Mouse (Mus musculus): ENCODE data around the gene Ube2g1. TPM values are rescaled to one million over a fixed set of nuclear protein-coding genes. Genes with fewer than 3 reads are reported as not detected.

The Ube2g1 gene
- polyA plus RNA-seq, 1 experiment from 2014 or later: 78.6 TPM

- 3% methylated on average over 18 of the region's 18 CpGs for WGBS
- Histone ChIP-seq H3K4me2 (ENCODE audit: low read length) (peak overlapping the region; percentile 54), H3K9ac (ENCODE audit: low read depth, low read length) (peak overlapping the region; percentile 37; the same call in 1 of the 2 replicates), H3K4me1 (ENCODE audit: control insufficient read depth, insufficient read depth, low read length) (no peaks in the 10 kb centered on the region), H3K36me3 (ENCODE audit: control insufficient read depth, insufficient read depth, low read length) (no peaks in the 10 kb centered on the region), H3K27me3 (ENCODE audit: control insufficient read depth, insufficient read depth, low read depth, low read length) (no peaks in the 10 kb centered on the region), H3K4me3 (ENCODE audit: low read depth, low read length) (peak overlapping the region; percentile 21), H3K9me3 (replicated peaks; ENCODE audit: control insufficient read depth, low read length, poor library complexity, severe bottlenecking) (no peaks in the 10 kb centered on the region), H3K27ac (ENCODE audit: low read length) (no peak overlapping the region)
- peak; percentile 89 for ATAC-seq
Observed at GRCm38 (mm10) chr11:72570319-72570979, 36.6 kb upstream of the Ube2g1 start.

GRCm38 (mm10) chr11:72573819-72574218 is 33.3 kb upstream of the Ube2g1 start:
- no peak overlapping the region for H3K4me2 ChIP-seq (ENCODE audit: low read length)
- no peak overlapping the region for H3K27ac ChIP-seq (ENCODE audit: low read length)
- WGBS: 90% methylated on average over 1 of the region's 1 CpGs
- no peak overlapping the region for H3K4me3 ChIP-seq (ENCODE audit: low read depth, low read length)
- peaks cover 2% of the 10 kb centered on the region; the same call in 1 of the 2 replicates for H3K4me1 ChIP-seq (ENCODE audit: control insufficient read depth, insufficient read depth, low read length)
- H3K36me3 ChIP-seq (ENCODE audit: control insufficient read depth, insufficient read depth, low read length): no peaks in the 10 kb centered on the region
- no peak for ATAC-seq
- no peak overlapping the region for H3K9ac ChIP-seq (ENCODE audit: low read depth, low read length)
- no peaks in the 10 kb centered on the region for H3K27me3 ChIP-seq (ENCODE audit: control insufficient read depth, insufficient read depth, low read depth, low read length)
- no peaks in the 10 kb centered on the region for H3K9me3 ChIP-seq (replicated peaks; ENCODE audit: control insufficient read depth, low read length, poor library complexity, severe bottlenecking)

GRCm38 (mm10) chr11:72576111-72576465 is 31.0 kb upstream of the Ube2g1 start:
- Histone ChIP-seq H3K36me3 (ENCODE audit: control insufficient read depth, insufficient read depth, low read length) (no peaks in the 10 kb centered on the region), H3K4me3 (ENCODE audit: low read depth, low read length) (no peak overlapping the region), H3K4me2 (ENCODE audit: low read length) (peak overlapping the region; percentile 64), H3K27ac (ENCODE audit: low read length) (no peak overlapping the region), H3K9ac (ENCODE audit: low read depth, low read length) (no peak overlapping the region), H3K4me1 (ENCODE audit: control insufficient read depth, insufficient read depth, low read length) (peaks cover 2% of the 10 kb centered on the region; the same call in 1 of the 2 replicates), H3K9me3 (replicated peaks; ENCODE audit: control insufficient read depth, low read length, poor library complexity, severe bottlenecking) (no peaks in the 10 kb centered on the region), H3K27me3 (ENCODE audit: control insufficient read depth, insufficient read depth, low read depth, low read length) (no peaks in the 10 kb centered on the region)
- 22% methylated on average over 7 of the region's 7 CpGs for WGBS
- ATAC-seq: no peak

GRCm38 (mm10) chr11:72576466-72577351 is 30.4 kb upstream of the Ube2g1 start:
- no peak for ATAC-seq
- Histone ChIP-seq H3K36me3 (ENCODE audit: control insufficient read depth, insufficient read depth, low read length) (no peaks in the 10 kb centered on the region), H3K27ac (ENCODE audit: low read length) (0 out of 2 replicates have a peak overlapping the region, but pooled peaks have one; percentile 2), H3K4me3 (ENCODE audit: low read depth, low read length) (peak overlapping the region; percentile 29), H3K9me3 (replicated peaks; ENCODE audit: control insufficient read depth, low read length, poor library complexity, severe bottlenecking) (no peaks in the 10 kb centered on the region), H3K4me1 (ENCODE audit: control insufficient read depth, insufficient read depth, low read length) (peaks cover 2% of the 10 kb centered on the region; the same call in 1 of the 2 replicates), H3K9ac (ENCODE audit: low read depth, low read length) (peak overlapping the region; percentile 49), H3K4me2 (ENCODE audit: low read length) (peak overlapping the region; percentile 64), H3K27me3 (ENCODE audit: control insufficient read depth, insufficient read depth, low read depth, low read length) (no peaks in the 10 kb centered on the region)
- WGBS: 2% methylated on average over 24 of the region's 24 CpGs

- WGBS: 81% methylated on average over 4 of the region's 4 CpGs
- ATAC-seq: no peak
- no peak overlapping the region for H3K27ac ChIP-seq (ENCODE audit: low read length)
Observed at GRCm38 (mm10) chr11:72578471-72578870, 28.6 kb upstream of the Ube2g1 start.

GRCm38 (mm10) chr11:72581609-72582447 is 25.3 kb upstream of the Ube2g1 start:
- Histone ChIP-seq H3K4me1 (ENCODE audit: control insufficient read depth, insufficient read depth, low read length) (no peaks in the 10 kb centered on the region), H3K9ac (ENCODE audit: low read depth, low read length) (no peak overlapping the region), H3K27me3 (ENCODE audit: control insufficient read depth, insufficient read depth, low read depth, low read length) (no peaks in the 10 kb centered on the region), H3K27ac (ENCODE audit: low read length) (no peak overlapping the region), H3K36me3 (ENCODE audit: control insufficient read depth, insufficient read depth, low read length) (no peaks in the 10 kb centered on the region), H3K4me3 (ENCODE audit: low read depth, low read length) (no peak overlapping the region), H3K9me3 (replicated peaks; ENCODE audit: control insufficient read depth, low read length, poor library complexity, severe bottlenecking) (no peaks in the 10 kb centered on the region), H3K4me2 (ENCODE audit: low read length) (no peak overlapping the region)
- 77% methylated on average over 8 of the region's 8 CpGs for WGBS
- no peak for ATAC-seq

More at GRCm38 (mm10) chr11:72578471-72578870, 28.6 kb upstream of the Ube2g1 start:
- Histone ChIP-seq H3K27me3 (ENCODE audit: control insufficient read depth, insufficient read depth, low read depth, low read length) (no peaks in the 10 kb centered on the region), H3K4me2 (ENCODE audit: low read length) (no peak overlapping the region), H3K36me3 (ENCODE audit: control insufficient read depth, insufficient read depth, low read length) (no peaks in the 10 kb centered on the region), H3K4me1 (ENCODE audit: control insufficient read depth, insufficient read depth, low read length) (peaks cover 2% of the 10 kb centered on the region; the same call in 1 of the 2 replicates), H3K9me3 (replicated peaks; ENCODE audit: control insufficient read depth, low read length, poor library complexity, severe bottlenecking) (no peaks in the 10 kb centered on the region), H3K4me3 (ENCODE audit: low read depth, low read length) (no peak overlapping the region), H3K9ac (ENCODE audit: low read depth, low read length) (no peak overlapping the region)

- Histone ChIP-seq H3K4me1 (ENCODE audit: control insufficient read depth, insufficient read depth, low read length) (no peaks in the 10 kb centered on the region), H3K9ac (ENCODE audit: low read depth, low read length) (no peak overlapping the region), H3K4me3 (ENCODE audit: low read depth, low read length) (no peak overlapping the region), H3K27me3 (ENCODE audit: control insufficient read depth, insufficient read depth, low read depth, low read length) (no peaks in the 10 kb centered on the region), H3K4me2 (ENCODE audit: low read length) (no peak overlapping the region), H3K27ac (ENCODE audit: low read length) (no peak overlapping the region), H3K9me3 (replicated peaks; ENCODE audit: control insufficient read depth, low read length, poor library complexity, severe bottlenecking) (no peaks in the 10 kb centered on the region), H3K36me3 (ENCODE audit: control insufficient read depth, insufficient read depth, low read length) (no peaks in the 10 kb centered on the region)
- WGBS: 82% methylated on average over 3 of the region's 3 CpGs
- no peak for ATAC-seq
Observed at GRCm38 (mm10) chr11:72582448-72582705, 24.7 kb upstream of the Ube2g1 start.

- no peak overlapping the region for H3K4me3 ChIP-seq (ENCODE audit: low read depth, low read length)
- no peak overlapping the region for H3K27ac ChIP-seq (ENCODE audit: low read length)
- no peaks in the 10 kb centered on the region for H3K36me3 ChIP-seq (ENCODE audit: control insufficient read depth, insufficient read depth, low read length)
- no peaks in the 10 kb centered on the region for H3K4me1 ChIP-seq (ENCODE audit: control insufficient read depth, insufficient read depth, low read length)
- 89% methylated on average over 2 of the region's 2 CpGs for WGBS
- H3K4me2 ChIP-seq (ENCODE audit: low read length): no peak overlapping the region
- H3K9ac ChIP-seq (ENCODE audit: low read depth, low read length): no peak overlapping the region
- H3K9me3 ChIP-seq (replicated peaks; ENCODE audit: control insufficient read depth, low read length, poor library complexity, severe bottlenecking): no peaks in the 10 kb centered on the region
- no peak for ATAC-seq
- H3K27me3 ChIP-seq (ENCODE audit: control insufficient read depth, insufficient read depth, low read depth, low read length): no peaks in the 10 kb centered on the region
Observed at GRCm38 (mm10) chr11:72583092-72583491, 24.0 kb upstream of the Ube2g1 start.
